Mouse (Mus musculus) cerebellum, adult 2 months (tissue): ENCODE measurements around the gene Acvr2a.

Experiments
- CTCF ChIP-seq: fragments of 200-500 bp; IDR thresholded peaks from 2 replicates; pipeline ENCODE4 v1.5.1; 2011; ENCODE audit warnings: low read depth, mild to moderate bottlenecking, control low read depth, low read length, moderate library complexity, borderline replicate concordance; ENCODE audit not compliant: insufficient read depth
- POLR2A ChIP-seq: fragments of 200-500 bp; IDR thresholded peaks from 2 replicates; pipeline ENCODE4 v1.6.1; 2011; ENCODE audit warnings: low read length, control low read depth, borderline replicate concordance; ENCODE audit not compliant: insufficient read depth

GRCm38 (mm10) chr2:48770100-48770499, 43.8 kb upstream of the Acvr2a start:
- TF ChIP-seq CTCF (no peak), POLR2A (no peak)
